Mouse (Mus musculus): ENCODE measurements at regions not wholly inside any gene's neighbourhood (a gene's known extent, or its start where the extent isn't known, plus 50 kb on each side); places are given as distances from the start of the nearest gene placed in this dataset.

DNA sequence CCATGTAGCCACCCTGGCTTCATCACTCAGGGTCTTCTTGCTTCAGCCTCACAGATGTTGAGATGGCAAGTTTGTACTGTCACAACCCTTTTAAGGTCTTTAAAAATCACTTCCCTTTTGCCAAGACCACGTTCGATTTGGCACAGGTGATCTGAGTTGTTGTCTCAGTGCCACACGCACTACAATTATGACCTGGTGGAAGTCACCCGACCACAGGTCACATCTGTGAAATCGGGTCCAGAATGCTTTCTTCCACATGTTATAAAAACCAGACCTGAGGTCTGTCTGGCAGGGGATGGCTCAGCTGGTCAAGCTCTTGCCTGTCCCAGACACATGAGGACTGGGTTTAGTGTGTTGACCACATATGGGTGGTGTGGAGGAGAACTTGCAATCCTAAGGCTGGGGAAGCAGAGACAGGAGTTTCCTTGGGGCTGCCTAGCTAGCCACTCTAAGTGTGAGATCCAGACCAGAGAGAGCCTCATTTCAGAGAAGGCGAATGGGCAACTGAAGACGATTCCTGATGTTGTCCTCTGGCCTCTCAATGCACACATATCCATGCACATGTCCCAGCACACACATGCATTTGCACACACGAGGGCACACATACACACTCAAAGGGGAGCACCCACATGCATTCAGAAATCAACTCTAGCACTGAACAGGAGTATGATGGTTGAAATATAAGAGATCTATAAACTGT lies 176.4 kb downstream of the Foxo1 start:
- H3K9me3 ChIP-seq = no peaks in the 10 kb centered on the region
- 0 out of 2 replicates have a peak, but pooled peaks cover 6% of the 10 kb centered on the region for H3K4me1 ChIP-seq
- 96% methylated on average over 8 of the region's 8 CpGs for WGBS
- no peak overlapping the region for H3K9ac ChIP-seq (replicated peaks)
- ATAC-seq (replicated peaks) = no peak
- H3K36me3 ChIP-seq = no peaks in the 10 kb centered on the region
- no peak overlapping the region for H3K4me2 ChIP-seq (replicated peaks)
- H3K27me3 ChIP-seq = no peaks in the 10 kb centered on the region
- no peak overlapping the region for H3K27ac ChIP-seq (replicated peaks)
- H3K4me3 ChIP-seq = no peak overlapping the region

DNA sequence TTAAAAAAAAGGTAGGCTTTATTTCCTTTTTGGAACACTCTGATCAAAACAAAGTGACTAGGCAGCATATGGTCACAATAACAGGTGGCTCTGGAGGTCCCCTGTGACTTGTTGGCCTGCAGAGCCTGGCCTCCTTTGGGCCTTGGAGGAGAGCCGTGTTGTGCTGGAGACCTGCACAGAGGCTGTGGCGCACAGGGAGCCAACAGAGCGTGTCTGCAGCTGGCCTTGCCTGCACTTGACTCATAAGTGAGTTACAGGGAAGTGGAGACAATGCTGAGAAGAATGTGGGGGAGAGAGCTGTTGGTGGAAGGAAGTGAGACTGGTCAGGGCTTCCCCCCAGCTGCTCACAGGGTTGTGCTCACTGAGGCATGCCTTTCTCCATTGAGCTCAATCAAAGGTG lies 175.7 kb downstream of the Foxo1 start:
- WGBS = 35% methylated on average over 3 of the region's 3 CpGs
- no peak for ATAC-seq (replicated peaks)
- Histone ChIP-seq H3K9me3 (no peaks in the 10 kb centered on the region), H3K27me3 (no peaks in the 10 kb centered on the region), H3K4me3 (no peak overlapping the region), H3K4me1 (0 out of 2 replicates have a peak, but pooled peaks cover 6% of the 10 kb centered on the region), H3K27ac (replicated peaks) (no peak overlapping the region), H3K9ac (replicated peaks) (no peak overlapping the region), H3K4me2 (replicated peaks) (no peak overlapping the region), H3K36me3 (no peaks in the 10 kb centered on the region)

DNA sequence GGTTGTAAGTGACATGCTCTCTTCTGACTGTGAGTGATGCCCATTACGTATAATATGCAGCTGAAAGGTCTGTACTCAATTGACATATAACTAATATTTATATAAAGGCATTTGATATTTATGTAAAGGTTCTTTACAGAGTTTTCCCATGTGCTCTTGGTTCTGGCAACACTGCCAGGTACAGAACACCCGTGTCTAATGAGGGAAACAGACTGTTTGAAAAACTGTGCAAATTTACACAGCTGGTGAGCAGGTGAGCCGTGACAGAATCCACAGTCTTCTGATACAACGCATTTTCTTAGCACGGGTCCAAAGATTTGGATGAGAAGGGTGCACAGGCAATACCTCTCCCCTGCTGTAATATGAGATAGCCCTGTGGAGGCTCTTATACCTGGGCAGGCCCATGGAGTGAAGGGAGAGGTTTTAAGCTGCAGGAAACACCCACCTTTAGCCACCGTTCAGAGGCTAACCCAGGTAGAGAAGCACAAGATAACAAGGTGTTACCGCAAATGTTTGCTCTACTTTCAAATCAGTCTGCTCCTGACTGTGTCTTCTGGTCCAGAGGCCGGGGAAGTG lies 161.0 kb downstream of the Foxo1 start:
- no peak overlapping the region for H3K9ac ChIP-seq (replicated peaks)
- no peaks in the 10 kb centered on the region for H3K27me3 ChIP-seq
- H3K4me3 ChIP-seq = no peak overlapping the region
- H3K4me2 ChIP-seq (replicated peaks) = no peak overlapping the region
- H3K27ac ChIP-seq (replicated peaks) = no peak overlapping the region
- no peaks in the 10 kb centered on the region for H3K9me3 ChIP-seq
- H3K36me3 ChIP-seq = no peaks in the 10 kb centered on the region
- no peak for ATAC-seq (replicated peaks)
- 85% methylated on average over 8 of the region's 8 CpGs for whole genome bisulfite sequencing
- H3K4me1 ChIP-seq = no peaks in the 10 kb centered on the region

DNA sequence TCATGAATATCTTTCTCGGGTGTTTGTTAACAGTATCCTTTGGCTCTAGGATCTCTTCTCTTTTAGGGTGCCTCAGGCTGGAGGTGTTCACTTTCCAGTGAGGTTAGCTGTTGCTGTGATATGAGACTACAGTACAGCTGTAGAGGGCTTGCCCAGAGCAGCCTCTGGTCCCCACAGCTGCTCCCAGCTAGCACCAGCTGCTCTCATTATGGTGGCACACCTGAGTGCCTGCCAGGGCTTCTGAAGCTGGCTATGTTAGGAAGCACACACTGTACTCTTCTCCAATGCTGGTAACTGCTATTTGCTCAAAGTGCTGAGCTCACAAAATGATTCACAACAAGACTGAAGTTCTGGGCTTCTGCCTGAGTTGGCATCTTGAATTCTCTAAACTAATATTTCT lies 154.7 kb downstream of the Foxo1 start:
- 83% methylated on average over 1 of the region's 1 CpGs for WGBS
- Histone ChIP-seq H3K9ac (replicated peaks) (no peak overlapping the region), H3K4me1 (no peaks in the 10 kb centered on the region), H3K9me3 (no peaks in the 10 kb centered on the region; the same call in 1 of the 2 replicates), H3K4me3 (no peak overlapping the region), H3K36me3 (no peaks in the 10 kb centered on the region), H3K27me3 (no peaks in the 10 kb centered on the region), H3K27ac (replicated peaks) (no peak overlapping the region), H3K4me2 (replicated peaks) (no peak overlapping the region)
- ATAC-seq (replicated peaks) = no peak

DNA sequence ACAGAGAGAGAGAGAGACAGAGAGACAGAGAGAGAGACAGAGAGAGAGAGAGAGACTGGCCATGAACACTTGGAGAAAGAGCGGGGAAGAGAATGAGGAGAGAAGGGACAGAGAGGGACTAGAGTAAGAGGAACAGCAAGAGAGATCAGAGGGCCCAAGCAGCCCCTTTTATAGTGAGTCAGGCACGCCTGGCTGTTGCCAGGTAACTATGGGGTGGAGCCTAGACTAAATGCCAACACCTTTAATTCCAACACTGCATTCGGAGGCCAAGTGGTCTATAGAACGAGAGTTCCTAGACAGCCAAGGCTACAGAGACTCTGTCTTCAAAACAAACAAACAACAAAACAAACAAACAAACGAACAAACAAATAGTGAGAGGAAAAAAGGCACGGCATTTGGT lies 148.1 kb downstream of the Foxo1 start:
- H3K4me2 ChIP-seq (replicated peaks) = no peak overlapping the region
- H3K9ac ChIP-seq (replicated peaks) = no peak overlapping the region
- peaks cover 12% of the 10 kb centered on the region for H3K4me1 ChIP-seq
- H3K4me3 ChIP-seq = no peak overlapping the region
- 45% methylated on average over 6 of the region's 6 CpGs for WGBS
- H3K27me3 ChIP-seq = no peaks in the 10 kb centered on the region
- ATAC-seq (replicated peaks) = no peak
- H3K27ac ChIP-seq (replicated peaks) = no peak overlapping the region
- H3K36me3 ChIP-seq = no peaks in the 10 kb centered on the region
- no peaks in the 10 kb centered on the region for H3K9me3 ChIP-seq

DNA sequence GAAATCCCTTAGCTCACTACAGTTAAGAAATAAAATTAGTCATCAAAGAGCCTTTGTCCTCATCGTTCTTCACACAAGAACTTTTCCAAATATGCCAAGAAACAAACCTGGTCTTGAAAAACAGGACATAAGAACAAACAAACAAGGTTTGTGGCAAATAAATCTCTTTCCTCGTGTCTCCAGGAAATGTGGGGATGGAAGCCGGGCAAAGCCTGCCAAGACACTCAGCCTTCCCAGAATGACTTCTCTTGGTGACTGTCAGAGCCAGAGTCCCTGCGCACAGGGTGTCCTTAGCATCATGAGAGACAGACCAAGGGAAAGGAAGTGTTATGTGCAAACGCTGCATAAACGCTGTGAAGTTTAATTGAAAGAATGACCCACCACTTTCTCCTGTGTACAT lies 147.2 kb downstream of the Foxo1 start:
- H3K9ac ChIP-seq (replicated peaks) = no peak overlapping the region
- no peak for ATAC-seq (replicated peaks)
- H3K4me1 ChIP-seq = peaks cover 12% of the 10 kb centered on the region
- 35% methylated on average over 6 of the region's 6 CpGs for WGBS
- no peak overlapping the region for H3K4me2 ChIP-seq (replicated peaks)
- no peaks in the 10 kb centered on the region for H3K36me3 ChIP-seq
- no peak overlapping the region for H3K27ac ChIP-seq (replicated peaks)
- H3K9me3 ChIP-seq = no peaks in the 10 kb centered on the region
- no peak overlapping the region for H3K4me3 ChIP-seq
- no peaks in the 10 kb centered on the region for H3K27me3 ChIP-seq

DNA sequence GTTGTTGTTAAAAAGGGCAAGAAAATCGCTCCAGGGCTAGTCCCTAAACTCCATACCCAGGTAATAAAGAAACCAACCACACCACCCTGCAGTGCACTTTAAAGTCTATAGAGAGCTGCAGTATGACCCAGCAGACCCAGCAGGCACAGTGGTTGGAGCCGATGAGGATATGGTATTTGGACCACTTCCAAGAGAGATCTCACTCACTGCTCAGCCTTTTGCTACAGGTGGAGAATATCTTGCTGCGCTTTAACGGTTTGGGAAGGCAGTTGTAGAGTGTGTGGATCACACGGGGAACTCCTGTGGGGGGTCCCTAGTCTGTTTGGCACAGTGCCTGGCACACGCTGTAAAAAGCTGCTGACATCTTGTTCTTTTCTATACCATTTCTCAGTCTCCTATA lies 145.9 kb downstream of the Foxo1 start:
- no peak overlapping the region for H3K4me3 ChIP-seq
- WGBS = 26% methylated on average over 6 of the region's 6 CpGs
- H3K27ac ChIP-seq (replicated peaks) = no peak overlapping the region
- H3K9me3 ChIP-seq = no peaks in the 10 kb centered on the region
- no peak overlapping the region for H3K4me2 ChIP-seq (replicated peaks)
- H3K4me1 ChIP-seq = peaks cover 12% of the 10 kb centered on the region
- ATAC-seq (replicated peaks) = no peak
- no peaks in the 10 kb centered on the region for H3K27me3 ChIP-seq
- H3K36me3 ChIP-seq = no peaks in the 10 kb centered on the region
- H3K9ac ChIP-seq (replicated peaks) = no peak overlapping the region

DNA sequence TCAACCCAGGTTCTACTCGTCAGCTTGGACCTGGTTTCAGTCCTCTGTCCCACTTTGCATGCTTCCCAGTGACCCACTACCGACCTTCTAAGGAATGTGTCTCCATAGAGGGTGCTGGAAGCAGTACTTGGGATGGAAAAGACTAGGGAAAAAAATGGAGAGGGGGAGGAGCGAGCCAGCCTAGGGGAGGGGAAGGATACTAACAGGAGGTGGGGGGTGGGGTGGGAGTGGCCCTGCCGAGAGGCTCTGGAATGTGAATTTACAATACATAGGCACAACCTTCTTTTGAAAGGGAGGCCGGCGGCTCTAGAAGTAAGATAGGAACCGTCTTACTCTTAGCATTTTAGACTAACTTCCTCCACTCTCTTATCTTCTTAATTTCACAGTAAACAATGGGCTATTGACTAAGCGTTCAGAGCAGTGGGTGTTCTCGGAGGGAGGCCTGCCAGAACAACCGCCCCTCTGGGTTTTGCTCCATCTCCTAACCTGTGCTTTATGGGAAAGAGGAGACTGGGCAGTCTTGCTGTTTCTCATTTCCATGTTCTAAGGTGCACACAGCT lies 145.1 kb downstream of the Foxo1 start:
- Histone ChIP-seq H3K4me1 (peaks cover 12% of the 10 kb centered on the region), H3K4me2 (replicated peaks) (no peak overlapping the region), H3K27me3 (no peaks in the 10 kb centered on the region), H3K9ac (replicated peaks) (no peak overlapping the region), H3K4me3 (no peak overlapping the region), H3K36me3 (no peaks in the 10 kb centered on the region), H3K27ac (replicated peaks) (no peak overlapping the region), H3K9me3 (no peaks in the 10 kb centered on the region)
- WGBS = 10% methylated on average over 10 of the region's 10 CpGs
- no peak for ATAC-seq (replicated peaks)

DNA sequence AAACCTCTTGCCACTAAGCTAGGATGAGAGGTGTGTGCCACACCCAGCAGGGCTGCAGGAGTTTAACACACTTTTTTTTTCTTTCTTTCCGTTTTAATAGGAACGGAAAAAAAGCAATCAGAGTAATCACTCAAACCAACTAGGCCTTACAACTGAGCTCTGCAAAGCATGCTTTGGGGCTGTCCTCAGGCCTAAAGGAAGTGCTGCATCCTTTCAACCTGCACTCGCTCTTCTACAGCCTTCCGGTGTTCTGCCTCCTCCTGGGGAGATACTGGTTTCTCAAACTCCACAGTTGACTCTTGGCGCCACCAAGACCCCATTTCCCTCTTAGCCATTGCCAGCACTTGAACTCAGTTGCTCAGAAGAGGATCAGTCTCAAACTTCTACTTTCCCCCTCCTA lies 143.2 kb downstream of the Foxo1 start:
- peaks cover 12% of the 10 kb centered on the region for H3K4me1 ChIP-seq
- no peak overlapping the region for H3K27ac ChIP-seq (replicated peaks)
- no peaks in the 10 kb centered on the region for H3K27me3 ChIP-seq
- no peak overlapping the region for H3K4me2 ChIP-seq (replicated peaks)
- H3K4me3 ChIP-seq = no peak overlapping the region
- H3K36me3 ChIP-seq = no peaks in the 10 kb centered on the region
- H3K9ac ChIP-seq (replicated peaks) = no peak overlapping the region
- WGBS = 91% methylated on average over 5 of the region's 5 CpGs
- no peaks in the 10 kb centered on the region for H3K9me3 ChIP-seq
- no peak for ATAC-seq (replicated peaks)

DNA sequence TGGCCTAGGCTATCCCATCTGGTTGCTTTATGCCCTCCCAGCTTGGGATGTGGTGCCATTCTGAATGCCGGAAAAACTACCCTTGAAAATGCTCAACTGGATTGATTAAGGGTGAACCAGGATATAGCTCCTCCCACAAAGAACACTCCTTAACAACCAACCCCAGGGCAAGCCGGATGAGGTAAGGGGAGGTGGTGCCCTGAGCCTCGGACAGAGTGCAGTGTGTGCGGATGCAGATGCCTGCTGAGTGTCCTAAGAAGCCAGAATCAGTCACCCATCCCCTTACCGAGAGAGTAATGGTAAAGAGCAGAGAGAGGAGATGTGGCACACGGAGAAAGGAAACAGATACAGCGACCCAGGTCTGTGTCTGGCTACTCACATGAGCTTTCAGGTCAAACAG lies 141.3 kb downstream of the Foxo1 start:
- H3K27ac ChIP-seq (replicated peaks) = no peak overlapping the region
- H3K27me3 ChIP-seq = no peaks in the 10 kb centered on the region
- WGBS = 59% methylated on average over 7 of the region's 7 CpGs
- H3K4me3 ChIP-seq = no peak overlapping the region
- no peak for ATAC-seq (replicated peaks)
- no peaks in the 10 kb centered on the region for H3K36me3 ChIP-seq
- H3K4me2 ChIP-seq (replicated peaks) = no peak overlapping the region
- no peaks in the 10 kb centered on the region for H3K9me3 ChIP-seq
- H3K9ac ChIP-seq (replicated peaks) = no peak overlapping the region
- H3K4me1 ChIP-seq = peaks cover 12% of the 10 kb centered on the region

DNA sequence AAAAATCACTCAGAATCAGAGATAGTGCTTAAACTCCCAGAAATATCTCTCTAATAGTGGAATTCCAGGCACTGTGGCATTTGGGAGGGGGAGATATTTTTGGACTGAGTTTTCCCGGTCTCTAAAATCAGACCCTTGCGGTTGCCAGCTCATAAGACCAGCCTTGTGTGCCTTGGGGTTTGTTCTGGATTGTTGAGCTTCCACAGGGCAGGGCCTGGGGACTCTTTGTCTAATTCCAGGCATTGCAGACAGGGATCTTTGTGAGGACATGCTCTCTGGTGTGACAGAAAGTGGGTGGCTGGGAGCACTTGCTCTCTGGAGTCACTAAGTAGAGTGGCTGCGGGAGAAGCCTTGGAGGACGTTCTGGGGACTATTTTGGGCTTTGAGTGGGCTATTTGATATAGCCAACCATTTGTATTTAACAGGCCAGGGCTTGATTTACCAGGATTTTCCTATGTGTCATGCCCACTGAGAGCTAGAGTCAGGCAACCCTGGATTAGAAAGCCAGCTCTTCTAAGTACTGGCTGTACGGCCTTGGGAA lies 138.7 kb downstream of the Foxo1 start:
- Histone ChIP-seq H3K36me3 (no peaks in the 10 kb centered on the region), H3K4me3 (no peak overlapping the region), H3K4me1 (no peaks in the 10 kb centered on the region; the same call in 1 of the 2 replicates), H3K9ac (replicated peaks) (no peak overlapping the region), H3K27ac (replicated peaks) (no peak overlapping the region), H3K4me2 (replicated peaks) (no peak overlapping the region), H3K27me3 (no peaks in the 10 kb centered on the region), H3K9me3 (no peaks in the 10 kb centered on the region)
- ATAC-seq (replicated peaks) = no peak
- WGBS = 77% methylated on average over 5 of the region's 5 CpGs

DNA sequence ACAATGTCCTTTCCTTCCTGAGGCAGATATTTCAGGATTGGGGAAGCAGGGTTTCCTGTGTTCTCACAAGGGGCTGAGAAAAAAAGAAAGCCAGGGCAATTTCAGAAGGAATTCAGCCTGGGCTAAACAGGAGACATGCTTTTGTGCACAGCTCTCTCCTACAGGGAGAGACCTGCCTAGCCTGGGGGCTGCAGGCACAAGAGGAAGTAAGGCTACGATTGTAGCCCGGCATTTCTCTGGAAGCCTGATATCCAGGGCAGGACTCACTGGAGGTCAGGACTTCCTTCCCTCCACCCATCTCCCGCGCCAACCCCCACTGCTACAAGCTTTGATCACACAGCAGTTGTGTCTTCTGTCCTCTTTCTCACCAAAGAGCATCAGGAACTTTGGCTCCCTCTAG lies 136.5 kb downstream of the Foxo1 start:
- 44% methylated on average over 4 of the region's 4 CpGs for WGBS

More for the DNA sequence above, 136.5 kb downstream of the Foxo1 start:
- no peak overlapping the region for H3K9ac ChIP-seq (replicated peaks)
- H3K36me3 ChIP-seq = no peaks in the 10 kb centered on the region
- no peaks in the 10 kb centered on the region for H3K9me3 ChIP-seq
- no peak overlapping the region for H3K4me3 ChIP-seq
- no peak overlapping the region for H3K27ac ChIP-seq (replicated peaks)
- no peak overlapping the region for H3K4me2 ChIP-seq (replicated peaks)
- no peak for ATAC-seq (replicated peaks)
- peaks cover 12% of the 10 kb centered on the region for H3K4me1 ChIP-seq
- H3K27me3 ChIP-seq = no peaks in the 10 kb centered on the region

Data from forebrain, embryonic 15.5 days (tissue).